Mouse (Mus musculus) cortical plate, adult 2 months (tissue): ENCODE measurements around the gene Rasal3.

ENCODE experiments used
- CTCF ChIP-seq: fragments of 200-500 bp; IDR thresholded peaks from 2 replicates; pipeline ENCODE4 v1.5.1; 2011; ENCODE audit warnings: mild to moderate bottlenecking, control low read depth, low read length; ENCODE audit not compliant: insufficient read depth; ENCODE audit errors: extremely low read depth
- POLR2A ChIP-seq: fragments of 200-500 bp; IDR thresholded peaks from 2 replicates; pipeline ENCODE4 v1.6.1; 2011; ENCODE audit warnings: mild to moderate bottlenecking, low read length, control low read depth; ENCODE audit not compliant: insufficient read depth; ENCODE audit errors: extremely low read depth

DNA sequence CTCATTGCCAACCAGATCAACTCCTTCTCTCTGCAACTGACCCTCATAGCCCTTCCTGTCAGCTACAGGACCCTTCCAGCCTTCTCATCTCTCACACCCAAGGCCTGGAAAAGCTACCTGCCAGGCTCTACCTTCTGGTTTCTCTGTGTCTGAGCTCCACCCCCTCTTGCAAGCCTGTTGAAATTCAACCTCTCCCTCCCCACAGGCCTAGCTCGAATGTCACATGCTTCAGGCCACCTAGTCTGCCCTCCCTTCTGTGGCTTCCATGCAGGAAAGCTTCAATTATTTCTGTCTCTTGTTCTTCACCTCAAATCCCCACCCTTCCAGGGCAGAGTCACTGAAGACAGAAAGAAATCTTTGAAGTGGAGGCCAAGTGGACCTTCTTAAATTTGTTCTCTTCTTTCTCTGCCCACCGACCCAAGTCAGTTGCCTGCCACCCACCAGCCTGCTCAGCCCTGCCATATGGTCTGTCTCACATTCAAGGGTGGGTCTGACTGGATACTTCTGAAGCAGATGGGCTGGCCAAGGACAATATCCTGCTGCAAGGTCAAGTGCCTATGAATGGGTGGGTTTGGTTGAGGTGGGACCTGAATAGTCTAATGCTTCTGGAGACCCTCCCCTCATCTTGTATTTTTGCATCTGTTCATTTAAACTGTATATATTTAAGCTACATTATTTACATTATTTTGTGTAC, 47.6 kb upstream of the Rasal3 start:
- TF ChIP-seq CTCF (no peak), POLR2A (no peak)
